Mouse (Mus musculus) liver, embryonic 14.5 days (tissue): ENCODE measurements around the gene Rab11fip5.

ENCODE experiments used
- CTCF ChIP-seq: IDR thresholded peaks from 2 replicates; pipeline ENCODE4 v1.5.1; 2016; ENCODE audit warnings: antibody characterized with exemption, low read depth, control low read depth
- EP300 ChIP-seq: IDR thresholded peaks from 2 replicates; pipeline ENCODE4 v1.6.1; 2016; ENCODE audit warnings: antibody characterized with exemption, low read depth

GRCm38 (mm10) chr6:85343027-85343426 is 31.4 kb downstream of the Rab11fip5 start:
- TF ChIP-seq EP300: no peak
- TF ChIP-seq CTCF: no peak
